Mouse (Mus musculus) MEL (cell line): ENCODE measurements around the gene Dnaaf2. TPM values are rescaled to one million over a fixed set of nuclear protein-coding genes. Genes with fewer than 3 reads are reported as not detected.
A peak's percentile ranks its signal among the peaks of the same experiment; 100 is the strongest.
"Not testable (repeated sequence)": the region's sequence is repeated elsewhere in the genome, so short reads cannot be mapped to it uniquely, and the experiment has no call there.

Source experiments
- DNase-seq: peaks from one replicate; pipeline ENCODE4 v3.0.0; 2011; ENCODE audit warnings: low read depth, low spot score
- H3K27ac ChIP-seq: 2 replicates; pipeline ENCODE4 v1.5.1; 2012; ENCODE audit warnings: low read depth, mild to moderate bottlenecking, control low read depth, low read length, moderate library complexity; ENCODE audit not compliant: control insufficient read depth
- H3K27me3 ChIP-seq, 2 experiments: fragments of 150-350 bp in 1 of 2; sonication (generic) in 1 of 2; 2 replicates each; pipeline ENCODE4 v1.6.1; 2012; ENCODE audit warnings: low read length in 2 of 2, mild to moderate bottlenecking in 2 of 2, improper control_type of control experiment in 1 of 2, moderate library complexity in 1 of 2; ENCODE audit not compliant: insufficient read depth in 2 of 2, control insufficient read depth in 1 of 2
- H3K36me3 ChIP-seq, 2 experiments: 2 replicates each; pipeline ENCODE4 v1.6.1; 2012 to 2014; ENCODE audit warnings: low read length in 2 of 2, improper control_type of control experiment in 1 of 2, inconsistent platforms in 1 of 2, mild to moderate bottlenecking in 1 of 2; ENCODE audit not compliant: insufficient read depth in 2 of 2, control insufficient read depth in 1 of 2
- H3K4me1 ChIP-seq, 2 experiments: fragments of 150-350 bp in 1 of 2; sonication (generic) in 1 of 2; 2 replicates each; pipeline ENCODE4 v1.6.1; 2012; ENCODE audit warnings: low read length in 2 of 2, improper control_type of control experiment in 1 of 2, mild to moderate bottlenecking in 1 of 2; ENCODE audit not compliant: insufficient read depth in 2 of 2, control insufficient read depth in 1 of 2
- H3K4me3 ChIP-seq, 2 experiments: fragments of 150-350 bp in 1 of 2; sonication (generic) in 1 of 2; 2 replicates each; pipeline ENCODE4 v1.5.1; 2012; ENCODE audit warnings: low read depth in 2 of 2, low read length in 2 of 2, mild to moderate bottlenecking in 2 of 2, moderate library complexity in 2 of 2, control low read depth in 1 of 2, improper control_type of control experiment in 1 of 2; ENCODE audit not compliant: control insufficient read depth in 1 of 2, insufficient read depth in 1 of 2
- H3K79me2 ChIP-seq: 2 replicates; pipeline ENCODE4 v1.6.1; 2012; ENCODE audit warnings: mild to moderate bottlenecking, low read length, moderate library complexity; ENCODE audit not compliant: control insufficient read depth, poor library complexity, insufficient read depth
- H3K9ac ChIP-seq: 2 replicates; pipeline ENCODE4 v1.6.1; 2012; ENCODE audit warnings: low read depth, mild to moderate bottlenecking, control low read depth, low read length, moderate library complexity; ENCODE audit not compliant: control insufficient read depth, poor library complexity, severe bottlenecking
- H3K9me3 ChIP-seq: fragments of 150-350 bp; sonication (generic); replicated peaks from 2 replicates; pipeline ENCODE4 v1.6.1; 2012; ENCODE audit warnings: mild to moderate bottlenecking, low read length, improper control_type of control experiment, moderate library complexity; ENCODE audit not compliant: insufficient read depth
- BHLHE40 ChIP-seq: IDR thresholded peaks from 2 replicates; pipeline ENCODE4 v1.6.1; 2012; ENCODE audit warnings: low read depth, mild to moderate bottlenecking, inconsistent platforms, low read length, improper control_type of control experiment, borderline replicate concordance
- CHD1 ChIP-seq: IDR thresholded peaks from 2 replicates; pipeline ENCODE4 v1.6.1; 2012; ENCODE audit warnings: low read depth, mild to moderate bottlenecking, inconsistent platforms, low read length, improper control_type of control experiment
- EP300 ChIP-seq, 2 experiments: IDR thresholded peaks; 2 replicates each; pipeline ENCODE4 v1.6.1; 2011; ENCODE audit warnings: improper control_type of control experiment in 2 of 2, low read length in 2 of 2, low read depth in 1 of 2, mild to moderate bottlenecking in 1 of 2
- GATA1 ChIP-seq: IDR thresholded peaks from 2 replicates; pipeline ENCODE4 v1.6.1; 2011; ENCODE audit warnings: low read depth, low read length, improper control_type of control experiment
- JUND ChIP-seq: IDR thresholded peaks from 2 replicates; pipeline ENCODE4 v1.6.1; 2011; ENCODE audit warnings: low read depth, mild to moderate bottlenecking, improper control_type of control experiment, low read length
- MAX ChIP-seq: IDR thresholded peaks from 2 replicates; pipeline ENCODE4 v1.6.1; 2011; ENCODE audit warnings: low read length, improper control_type of control experiment
- MXI1 ChIP-seq: IDR thresholded peaks from 2 replicates; pipeline ENCODE4 v1.6.1; 2011; ENCODE audit warnings: mild to moderate bottlenecking, low read depth, low read length, improper control_type of control experiment
- MYC ChIP-seq: IDR thresholded peaks from 2 replicates; pipeline ENCODE4 v1.6.1; 2011; ENCODE audit warnings: low read depth, mild to moderate bottlenecking, low read length, improper control_type of control experiment, moderate library complexity
- NELFE ChIP-seq: IDR thresholded peaks from 2 replicates; pipeline ENCODE4 v1.6.1; 2011; ENCODE audit warnings: low read depth, low read length, improper control_type of control experiment
- RAD21 ChIP-seq: IDR thresholded peaks from 2 replicates; pipeline ENCODE4 v1.6.1; 2011; ENCODE audit warnings: mild to moderate bottlenecking, low read depth, low read length, improper control_type of control experiment
- RCOR1 ChIP-seq: IDR thresholded peaks from 2 replicates; pipeline ENCODE4 v1.6.1; 2012; ENCODE audit warnings: low read depth, mild to moderate bottlenecking, inconsistent platforms, low read length, improper control_type of control experiment
- SIN3A ChIP-seq: IDR thresholded peaks from 2 replicates; pipeline ENCODE4 v1.6.1; 2012; ENCODE audit warnings: low read length, improper control_type of control experiment, inconsistent platforms
- SMC3 ChIP-seq: IDR thresholded peaks from 2 replicates; pipeline ENCODE4 v1.6.1; 2011; ENCODE audit warnings: low read depth, low read length, improper control_type of control experiment
- TAL1 ChIP-seq: IDR thresholded peaks from 2 replicates; pipeline ENCODE4 v1.6.1; 2012; ENCODE audit warnings: mild to moderate bottlenecking, inconsistent platforms, low read length, moderate library complexity, mixed read lengths
- TBP ChIP-seq: IDR thresholded peaks from 2 replicates; pipeline ENCODE4 v1.8.0; 2011; ENCODE audit warnings: low read depth, low read length, improper control_type of control experiment
- TCF12 ChIP-seq: IDR thresholded peaks from 2 replicates; pipeline ENCODE4 v1.6.1; 2014; ENCODE audit warnings: low read depth, mild to moderate bottlenecking, inconsistent platforms, low read length, improper control_type of control experiment, moderate library complexity
- UBTF ChIP-seq: IDR thresholded peaks from 2 replicates; pipeline ENCODE4 v1.6.1; 2012; ENCODE audit warnings: low read depth, mild to moderate bottlenecking, inconsistent platforms, low read length, improper control_type of control experiment, moderate library complexity, borderline replicate concordance; ENCODE audit not compliant: insufficient read depth
- USF1 ChIP-seq: IDR thresholded peaks from 2 replicates; pipeline ENCODE4 v1.6.1; 2014; ENCODE audit warnings: low read depth, mild to moderate bottlenecking, inconsistent platforms, low read length, improper control_type of control experiment, moderate library complexity
- ZKSCAN1 ChIP-seq: IDR thresholded peaks from 2 replicates; pipeline ENCODE4 v1.6.1; 2012; ENCODE audit warnings: low read depth, mild to moderate bottlenecking, inconsistent platforms, low read length, improper control_type of control experiment, moderate library complexity
- ZMIZ1 ChIP-seq: IDR thresholded peaks from 2 replicates; pipeline ENCODE4 v1.6.1; 2012; ENCODE audit warnings: low read depth, mild to moderate bottlenecking, inconsistent platforms, low read length, improper control_type of control experiment, moderate library complexity
- ZNF384 ChIP-seq: IDR thresholded peaks from 2 replicates; pipeline ENCODE4 v1.6.1; 2012; ENCODE audit warnings: low read depth, mild to moderate bottlenecking, inconsistent platforms, low read length, improper control_type of control experiment
- polyA plus RNA-seq, 2 experiments: library from polyadenylated mRNA; stranded (reverse) in 1 of 2; unstranded in 1 of 2; fragments of >175 nt in 1 of 2; fragments of >200 nt in 1 of 2; gene quantifications; 2 replicates each; pipeline versions ENCODE4 v1.2.1 to v1.2.4; 2012; ENCODE audit warnings: low replicate concordance in 2 of 2, low read depth in 1 of 2; ENCODE audit not compliant: insufficient read length in 2 of 2, insufficient read depth in 1 of 2, missing spikeins in 1 of 2
- total RNA-seq: library from RNA; depleted of rRNA; stranded (reverse); fragments of 300-350 nt; gene quantifications from 2 replicates; pipeline ENCODE4 v1.2.3, GENCODE M21; 2012

Gene Dnaaf2
- total and polyA plus RNA-seq, 3 experiments = 5.5 to 10.1 TPM; not detected in 1

- H3K9me3 ChIP-seq = no peaks in the 10 kb centered on the region
- H3K4me1 ChIP-seq = peaks cover 2 to 18% of the 10 kb centered on the region in 2 experiments; a peak in 3 of 4 replicates
- peaks cover 0 to 28% of the 10 kb centered on the region in 2 experiments; a peak in 3 of 4 replicates for H3K36me3 ChIP-seq
- peak; percentile 43 for DNase-seq
- TF ChIP-seq UBTF (no peak), ZMIZ1 (0 out of 2 replicates have a peak, but pooled peaks have one; percentile 28), TBP (no peak), CHD1 (0 out of 2 replicates have a peak, but pooled peaks have one; percentile 72), SMC3 (no peak), ZNF384 (peak; percentile 85), NELFE (peak; percentile 38; the same call in 1 of the 2 replicates), GATA1 (no peak), JUND (no peak)
- peak overlapping the region; percentile 84 for H3K9ac ChIP-seq
- peak overlapping the region; percentile 70 to 78 for H3K4me3 ChIP-seq
- peaks cover 11% of the 10 kb centered on the region for H3K79me2 ChIP-seq
- H3K27ac ChIP-seq = peak overlapping the region; percentile 51; the same call in 1 of the 2 replicates
- no peaks in the 10 kb centered on the region for H3K27me3 ChIP-seq
Measured at GRCm38 (mm10) chr12:69167656-69168460, 30.4 kb downstream of the Dnaaf2 start.

- peak; percentile 37 for DNase-seq
- not testable (repeated sequence) for H3K27ac ChIP-seq, H3K9me3 ChIP-seq, H3K27me3 ChIP-seq
- Histone ChIP-seq H3K9ac (peak overlapping the region; percentile 84; the same call in 1 of the 2 replicates), H3K4me3 (peak overlapping the region; percentile 21 to 70; a peak in 3 of 4 replicates), H3K4me1 (peaks cover 2 to 18% of the 10 kb centered on the region in 2 experiments; a peak in 3 of 4 replicates), H3K79me2 (peaks cover 11% of the 10 kb centered on the region), H3K36me3 (peaks cover 0 to 28% of the 10 kb centered on the region in 2 experiments; a peak in 3 of 4 replicates)
- peak; percentile 96 for TF ChIP-seq TBP
- peak; percentile 65; the same call in 1 of the 2 replicates for TF ChIP-seq ZNF384
Measured at GRCm38 (mm10) chr12:69166861-69167581, 31.2 kb downstream of the Dnaaf2 start.

GRCm38 (mm10) chr12:69164904-69165303 lies 33.3 kb downstream of the Dnaaf2 start:
- H3K27me3 ChIP-seq = no peaks in the 10 kb centered on the region
- peak; percentile 73 for DNase-seq
- TF ChIP-seq ZKSCAN1 = no peak
- 0 out of 2 replicates have a peak, but pooled peaks have one; percentile 27 for TF ChIP-seq MYC
- peak; percentile 39; the same call in 1 of the 2 replicates for TF ChIP-seq MAX
- peak; percentile 59 for TF ChIP-seq TCF12
- peak; percentile 81 for TF ChIP-seq GATA1
- TF ChIP-seq RCOR1 = peak; percentile 59; the same call in 1 of the 2 replicates
- peak; percentile 3 for TF ChIP-seq RAD21
- TF ChIP-seq USF1 = no peak
- peak; percentile 49 for TF ChIP-seq SIN3A
- TF ChIP-seq TAL1 = 0 out of 2 replicates have a peak, but pooled peaks have one; percentile 26
- peak; percentile 22 to 67; a peak in 1 of 4 replicates for TF ChIP-seq EP300 (IDR thresholded peaks at IDR 0.05; ENCODE audit: low read depth in 1 of 2, low read length in 2 of 2)
- TF ChIP-seq MXI1 = peak; percentile 33; the same call in 1 of the 2 replicates
- peak; percentile 33; the same call in 1 of the 2 replicates for TF ChIP-seq BHLHE40

More at GRCm38 (mm10) chr12:69164904-69165303, 33.3 kb downstream of the Dnaaf2 start:
- Histone ChIP-seq H3K27ac (no peak overlapping the region), H3K4me3 (peak overlapping the region in 1 of 2 experiments; percentile 2; a peak in 2 of 4 replicates), H3K9ac (no peak overlapping the region), H3K36me3 (peaks cover 0 to 25% of the 10 kb centered on the region in 2 experiments; a peak in 2 of 4 replicates), H3K79me2 (peaks cover 7% of the 10 kb centered on the region), H3K4me1 (peaks cover 2 to 18% of the 10 kb centered on the region in 2 experiments; a peak in 3 of 4 replicates), H3K9me3 (no peaks in the 10 kb centered on the region)
